Mouse (Mus musculus) limb, embryonic 13.5 days (tissue): ENCODE results near the gene Tmem56. TPM values are rescaled to one million over a fixed set of nuclear protein-coding genes. Genes with fewer than 3 reads are reported as not detected.

ENCODE experiments used
- ATAC-seq: fragments of 200-750 bp; cut with Nextera tagmentation; 2 replicates; pipeline ENCODE4 v1.8.0; 2017; ENCODE audit warnings: low read depth, moderate number of reproducible peaks, moderate TSS enrichment; ENCODE audit not compliant: low FRiP score
- H3K27ac ChIP-seq: fragments of 300-500 bp; sonication (generic); 2 replicates; pipeline ENCODE4 v1.5.1; 2015; ENCODE audit warnings: inconsistent platforms, mild to moderate bottlenecking, moderate library complexity
- H3K27me3 ChIP-seq: fragments of 300-500 bp; sonication (generic); 2 replicates; pipeline ENCODE4 v1.6.1; 2015; ENCODE audit warnings: mild to moderate bottlenecking, inconsistent platforms
- H3K36me3 ChIP-seq: fragments of 300-500 bp; sonication (generic); 2 replicates; pipeline ENCODE4 v1.6.1; 2015; ENCODE audit warnings: inconsistent platforms, mild to moderate bottlenecking, moderate library complexity
- H3K4me1 ChIP-seq: fragments of 300-500 bp; sonication (generic); 2 replicates; pipeline ENCODE4 v1.6.1; 2015; ENCODE audit warnings: inconsistent platforms
- H3K4me2 ChIP-seq: fragments of 300-500 bp; sonication (generic); replicated peaks from 2 replicates; pipeline ENCODE4 v1.6.1; 2015; ENCODE audit warnings: inconsistent platforms, mild to moderate bottlenecking, moderate library complexity
- H3K4me3 ChIP-seq: fragments of 300-500 bp; sonication (generic); 2 replicates; pipeline ENCODE4 v1.5.1; 2015; ENCODE audit warnings: moderate library complexity, mild to moderate bottlenecking, inconsistent platforms
- H3K9ac ChIP-seq: fragments of 300-500 bp; sonication (generic); 2 replicates; pipeline ENCODE4 v1.6.1; 2015; ENCODE audit warnings: mild to moderate bottlenecking, inconsistent platforms
- H3K9me3 ChIP-seq: fragments of 300-500 bp; sonication (generic); 2 replicates; pipeline ENCODE4 v1.6.1; 2016; ENCODE audit warnings: inconsistent platforms
- WGBS: fragments of 180-500 bp; shearing (Covaris S2); methylation state at CpG from one replicate; pipeline ENCODE4 v1.1.7; 2015; 5-methylcytosine and 5-hydroxymethylcytosine counted together
- polyA plus RNA-seq: library from polyadenylated mRNA; unstranded; fragments of >200 nt; fragmentation: Nextera tagmentation; extraction: Ambion mirVana; gene quantifications from 2 replicates; pipeline ENCODE4 v1.2.1, GENCODE M21; 2015

Tmem56 gene
- polyA plus RNA-seq: 0.94 and 1.0 TPM in 2 replicates

- 91% methylated on average over 4 of the region's 4 CpGs for WGBS
These were observed at the start of gene Tmem56 for GRCm38 (mm10) chr3:121282998-121283397. Gene Tmem56, minus strand, starts transcription at chr3:121283098.

DNA sequence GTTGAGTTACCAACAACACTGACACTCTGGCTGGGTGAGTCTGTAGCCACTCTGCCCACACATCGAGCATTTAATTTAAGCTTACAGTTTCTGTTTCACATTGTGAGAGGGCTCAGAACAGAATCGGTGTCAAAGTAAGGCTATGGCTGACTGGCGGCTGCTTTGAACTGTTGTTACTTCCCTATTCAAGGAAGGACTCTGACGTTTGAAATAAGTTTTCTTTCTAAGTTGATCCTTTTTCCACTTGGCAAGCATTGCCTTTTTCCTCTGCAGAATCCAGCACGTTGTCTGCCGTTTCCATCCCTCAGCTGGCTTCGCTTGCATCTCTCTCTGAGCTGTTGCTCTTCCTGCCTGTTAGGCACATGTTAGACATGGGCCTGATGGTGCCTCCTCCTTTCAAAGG, 47.3 kb upstream of the Tmem56 start:
- no peak for ATAC-seq
- no peak overlapping the region for H3K4me2 ChIP-seq
- H3K4me3 ChIP-seq: no peak overlapping the region
- no peak overlapping the region for H3K9ac ChIP-seq
- no peaks in the 10 kb centered on the region for H3K9me3 ChIP-seq
- WGBS: 75% methylated on average over 7 of the region's 7 CpGs
- no peaks in the 10 kb centered on the region; the same call in 1 of the 2 replicates for H3K4me1 ChIP-seq
- H3K36me3 ChIP-seq: peaks cover 13% of the 10 kb centered on the region; the same call in 1 of the 2 replicates
- no peaks in the 10 kb centered on the region for H3K27me3 ChIP-seq
- no peak overlapping the region for H3K27ac ChIP-seq

More at GRCm38 (mm10) chr3:121282998-121283397, at the start of gene Tmem56:
- H3K4me2 ChIP-seq: no peak within 1 kb of the TSS
- no peak for ATAC-seq
- H3K9ac ChIP-seq: no peak within 1 kb of the TSS
- no peak within 1 kb of the TSS for H3K27ac ChIP-seq
- H3K27me3 ChIP-seq: no peaks in the 10 kb centered on the region
- H3K4me1 ChIP-seq: no peaks in the 10 kb centered on the region
- no peak within 1 kb of the TSS for H3K4me3 ChIP-seq
- H3K9me3 ChIP-seq: no peaks in the 10 kb centered on the region
- H3K36me3 ChIP-seq: no peaks in the 10 kb centered on the region

GRCm38 (mm10) chr3:121329647-121330046, 46.7 kb upstream of the Tmem56 start:
- Histone ChIP-seq H3K27me3 (no peaks in the 10 kb centered on the region), H3K4me1 (no peaks in the 10 kb centered on the region; the same call in 1 of the 2 replicates), H3K9me3 (no peaks in the 10 kb centered on the region), H3K9ac (no peak overlapping the region), H3K36me3 (peaks cover 13% of the 10 kb centered on the region; the same call in 1 of the 2 replicates), H3K4me2 (no peak overlapping the region), H3K4me3 (no peak overlapping the region), H3K27ac (no peak overlapping the region)
- WGBS: 76% methylated on average over 10 of the region's 10 CpGs
- ATAC-seq: no peak

GRCm38 (mm10) chr3:121327406-121327805, 44.5 kb upstream of the Tmem56 start:
- 87% methylated on average over 5 of the region's 5 CpGs for whole genome bisulfite sequencing
- H3K4me3 ChIP-seq: no peak overlapping the region

GRCm38 (mm10) chr3:121323371-121323770, 40.5 kb upstream of the Tmem56 start:
- no peaks in the 10 kb centered on the region for H3K9me3 ChIP-seq
- H3K27ac ChIP-seq: no peak overlapping the region
- H3K4me1 ChIP-seq: no peaks in the 10 kb centered on the region
- H3K9ac ChIP-seq: no peak overlapping the region
- 98% methylated on average over 15 of the region's 15 CpGs for WGBS
- no peak for ATAC-seq
- H3K4me2 ChIP-seq: no peak overlapping the region
- no peak overlapping the region for H3K4me3 ChIP-seq
- peaks cover 21% of the 10 kb centered on the region for H3K36me3 ChIP-seq
- H3K27me3 ChIP-seq: no peaks in the 10 kb centered on the region

More at GRCm38 (mm10) chr3:121327406-121327805, 44.5 kb upstream of the Tmem56 start:
- no peaks in the 10 kb centered on the region; the same call in 1 of the 2 replicates for H3K4me1 ChIP-seq
- H3K4me2 ChIP-seq: no peak overlapping the region
- ATAC-seq: no peak
- no peak overlapping the region for H3K27ac ChIP-seq
- no peak overlapping the region for H3K9ac ChIP-seq
- H3K36me3 ChIP-seq: peaks cover 23% of the 10 kb centered on the region
- no peaks in the 10 kb centered on the region for H3K27me3 ChIP-seq
- no peaks in the 10 kb centered on the region for H3K9me3 ChIP-seq

- Histone ChIP-seq H3K4me3 (no peak overlapping the region), H3K9ac (no peak overlapping the region), H3K4me2 (no peak overlapping the region), H3K9me3 (0 out of 2 replicates have a peak, but pooled peaks cover 2% of the 10 kb centered on the region), H3K27ac (no peak overlapping the region), H3K27me3 (no peaks in the 10 kb centered on the region), H3K4me1 (no peaks in the 10 kb centered on the region), H3K36me3 (peaks cover 27% of the 10 kb centered on the region)
- no peak for ATAC-seq
- 81% methylated on average over 1 of the region's 1 CpGs for WGBS
These were observed 38.0 kb upstream of the Tmem56 start for GRCm38 (mm10) chr3:121320896-121321295.

GRCm38 (mm10) chr3:121319906-121320305, 37.0 kb upstream of the Tmem56 start:
- H3K4me1 ChIP-seq: no peaks in the 10 kb centered on the region
- 0 out of 2 replicates have a peak, but pooled peaks cover 7% of the 10 kb centered on the region for H3K9me3 ChIP-seq
- H3K27me3 ChIP-seq: no peaks in the 10 kb centered on the region
- H3K9ac ChIP-seq: no peak overlapping the region
- 90% methylated on average over 6 of the region's 6 CpGs for WGBS
- H3K4me2 ChIP-seq: no peak overlapping the region
- no peak for ATAC-seq
- H3K27ac ChIP-seq: no peak overlapping the region
- H3K36me3 ChIP-seq: peaks cover 31% of the 10 kb centered on the region
- H3K4me3 ChIP-seq: no peak overlapping the region

DNA sequence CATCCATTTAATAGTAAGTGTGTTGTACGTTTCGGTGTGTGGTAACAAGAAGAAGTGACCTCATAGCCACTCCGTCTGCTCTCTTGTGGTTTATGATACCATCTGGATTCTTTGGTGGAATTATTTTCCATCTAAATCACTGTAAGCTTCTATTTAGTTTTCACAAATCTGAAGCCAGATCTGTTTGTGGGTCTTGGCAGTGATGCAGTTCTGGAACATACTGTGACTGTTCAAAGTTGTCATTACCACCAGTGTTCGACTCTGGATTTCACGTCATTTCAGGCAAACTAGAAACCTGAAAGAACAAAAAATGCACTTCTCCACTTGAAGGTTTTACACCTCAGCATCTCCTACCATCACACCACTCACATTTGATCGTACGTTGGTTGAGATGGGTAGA, 32.6 kb upstream of the Tmem56 start:
- 90% methylated on average over 7 of the region's 7 CpGs for WGBS
- ATAC-seq: no peak

GRCm38 (mm10) chr3:121314149-121314548, 31.3 kb upstream of the Tmem56 start:
- H3K27ac ChIP-seq: no peak overlapping the region
- H3K4me2 ChIP-seq: no peak overlapping the region
- H3K4me3 ChIP-seq: no peak overlapping the region
- 74% methylated on average over 6 of the region's 6 CpGs for WGBS
- H3K9me3 ChIP-seq: 0 out of 2 replicates have a peak, but pooled peaks cover 7% of the 10 kb centered on the region
- no peak for ATAC-seq
- H3K4me1 ChIP-seq: peaks cover 3% of the 10 kb centered on the region; the same call in 1 of the 2 replicates
- H3K36me3 ChIP-seq: 0 out of 2 replicates have a peak, but pooled peaks cover 10% of the 10 kb centered on the region
- no peaks in the 10 kb centered on the region for H3K27me3 ChIP-seq
- H3K9ac ChIP-seq: no peak overlapping the region

More for the DNA sequence above, 32.6 kb upstream of the Tmem56 start:
- Histone ChIP-seq H3K4me1 (no peaks in the 10 kb centered on the region; the same call in 1 of the 2 replicates), H3K27me3 (no peaks in the 10 kb centered on the region), H3K27ac (no peak overlapping the region), H3K4me2 (no peak overlapping the region), H3K4me3 (no peak overlapping the region), H3K36me3 (peaks cover 10% of the 10 kb centered on the region; the same call in 1 of the 2 replicates), H3K9ac (no peak overlapping the region), H3K9me3 (0 out of 2 replicates have a peak, but pooled peaks cover 7% of the 10 kb centered on the region)

GRCm38 (mm10) chr3:121312979-121313378, 30.1 kb upstream of the Tmem56 start:
- Histone ChIP-seq H3K9me3 (0 out of 2 replicates have a peak, but pooled peaks cover 7% of the 10 kb centered on the region), H3K27ac (no peak overlapping the region)

DNA sequence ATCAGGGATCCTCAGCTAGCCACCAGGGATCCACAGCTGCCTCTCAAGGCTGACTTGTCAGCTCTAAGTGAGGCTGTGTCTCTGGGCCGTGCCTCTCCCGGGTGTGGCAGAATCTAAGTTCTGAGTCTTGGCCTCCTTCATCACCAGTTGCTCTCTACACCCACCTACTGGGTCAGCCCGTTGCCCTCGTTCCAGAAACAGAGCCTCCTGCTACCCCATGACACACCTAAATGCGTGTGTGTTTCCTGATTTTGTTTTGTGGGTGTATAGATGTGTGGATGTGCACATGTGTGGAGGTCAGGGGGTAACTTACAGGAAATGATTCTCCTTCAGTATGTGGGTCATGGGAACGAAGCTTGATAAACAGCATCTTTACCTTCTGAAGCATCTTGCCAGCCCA, 29.5 kb upstream of the Tmem56 start:
- no peak overlapping the region for H3K4me2 ChIP-seq
- no peak overlapping the region for H3K27ac ChIP-seq
- H3K36me3 ChIP-seq: 0 out of 2 replicates have a peak, but pooled peaks cover 10% of the 10 kb centered on the region
- 83% methylated on average over 6 of the region's 6 CpGs for WGBS
- no peak for ATAC-seq
- H3K27me3 ChIP-seq: no peaks in the 10 kb centered on the region
- H3K4me3 ChIP-seq: no peak overlapping the region
- no peak overlapping the region for H3K9ac ChIP-seq
- peaks cover 3% of the 10 kb centered on the region; the same call in 1 of the 2 replicates for H3K4me1 ChIP-seq
- H3K9me3 ChIP-seq: 0 out of 2 replicates have a peak, but pooled peaks cover 7% of the 10 kb centered on the region

More at GRCm38 (mm10) chr3:121312979-121313378, 30.1 kb upstream of the Tmem56 start:
- Histone ChIP-seq H3K4me2 (no peak overlapping the region), H3K36me3 (0 out of 2 replicates have a peak, but pooled peaks cover 10% of the 10 kb centered on the region), H3K4me1 (peaks cover 3% of the 10 kb centered on the region; the same call in 1 of the 2 replicates), H3K27me3 (no peaks in the 10 kb centered on the region), H3K9ac (no peak overlapping the region), H3K4me3 (no peak overlapping the region)
- ATAC-seq: no peak
- 61% methylated on average over 9 of the region's 9 CpGs for WGBS

DNA sequence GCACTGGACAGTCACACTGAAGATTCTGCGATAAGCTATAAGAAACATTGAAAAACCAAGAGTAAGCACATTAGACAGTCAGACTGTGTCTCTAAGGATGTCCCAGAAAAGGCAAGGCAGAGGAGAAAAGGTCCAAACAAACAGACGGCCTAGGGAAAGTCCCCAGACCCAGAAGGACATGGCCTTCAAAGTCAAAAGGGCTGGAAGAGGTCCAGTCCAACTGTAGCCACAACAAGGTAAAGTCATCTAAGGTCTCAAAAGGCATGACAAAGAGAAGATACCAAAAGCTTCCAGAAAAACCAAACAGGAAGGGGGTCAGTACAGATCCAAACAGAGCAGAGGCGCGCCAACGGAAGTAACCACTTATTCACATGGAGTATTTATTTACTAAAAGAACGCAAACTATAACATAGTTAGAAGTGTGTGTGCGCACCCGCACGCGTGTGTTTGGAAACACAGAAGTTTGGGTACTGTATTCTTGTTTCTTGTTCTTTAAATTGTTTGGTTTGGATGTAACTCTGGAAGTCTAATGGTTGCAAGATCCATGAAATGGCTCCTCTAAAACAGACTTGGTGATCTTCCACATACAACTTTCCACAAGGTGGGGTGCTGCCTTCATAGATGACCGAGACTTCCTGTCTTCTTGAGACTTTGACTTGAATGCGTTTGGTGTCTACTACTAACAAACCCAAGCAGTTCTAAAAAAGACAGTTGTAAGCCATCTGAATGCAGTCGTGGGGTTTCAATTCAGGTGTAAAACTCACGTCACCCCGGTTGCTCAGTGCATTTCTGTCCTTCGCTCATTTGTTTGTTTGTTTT, 27.2 kb upstream of the Tmem56 start:
- Histone ChIP-seq H3K9me3 (no peaks in the 10 kb centered on the region), H3K36me3 (peaks cover 5% of the 10 kb centered on the region; the same call in 1 of the 2 replicates), H3K4me3 (no peak overlapping the region), H3K27me3 (no peaks in the 10 kb centered on the region), H3K4me1 (peaks cover 3% of the 10 kb centered on the region; the same call in 1 of the 2 replicates), H3K27ac (no peak overlapping the region), H3K9ac (no peak overlapping the region), H3K4me2 (no peak overlapping the region)
- 91% methylated on average over 16 of the region's 16 CpGs for WGBS
- ATAC-seq: no peak
